Mouse (Mus musculus) limb, embryonic 11.5 days (tissue): ENCODE data around the gene Dedd2. TPM values are rescaled to one million over a fixed set of nuclear protein-coding genes. Genes with fewer than 3 reads are reported as not detected.

Source experiments
- ATAC-seq: fragments of 200-750 bp; cut with Nextera tagmentation; 2 replicates; pipeline ENCODE4 v1.8.0; 2017; ENCODE audit warnings: low read depth; ENCODE audit not compliant: insufficient number of reproducible peaks, low FRiP score, low TSS enrichment
- DNase-seq: peaks from one replicate; pipeline ENCODE4 v3.0.0-alpha.2; 2015; ENCODE audit warnings: low spot score
- H3K27ac ChIP-seq: fragments of 300-500 bp; sonication (generic); replicated peaks from 2 replicates; pipeline ENCODE4 v1.5.1; 2014; ENCODE audit warnings: low read depth, mild to moderate bottlenecking, low read length
- H3K27me3 ChIP-seq: fragments of 300-500 bp; sonication (generic); 2 replicates; pipeline ENCODE4 v1.6.1; 2014; ENCODE audit warnings: mild to moderate bottlenecking, low read length, mixed read lengths; ENCODE audit not compliant: control insufficient read depth, insufficient read depth
- H3K36me3 ChIP-seq: fragments of 300-500 bp; sonication (generic); 2 replicates; pipeline ENCODE4 v1.6.1; 2014; ENCODE audit warnings: mild to moderate bottlenecking, low read length, moderate library complexity, mixed read lengths; ENCODE audit not compliant: control insufficient read depth, insufficient read depth
- H3K4me1 ChIP-seq: fragments of 300-500 bp; sonication (generic); 2 replicates; pipeline ENCODE4 v1.6.1; 2014; ENCODE audit warnings: low read length, mixed read lengths; ENCODE audit not compliant: control insufficient read depth, insufficient read depth
- H3K4me2 ChIP-seq: fragments of 300-500 bp; sonication (generic); 2 replicates; pipeline ENCODE4 v1.6.1; 2014; ENCODE audit warnings: low read depth, mild to moderate bottlenecking, moderate library complexity; ENCODE audit not compliant: severe bottlenecking
- H3K4me3 ChIP-seq: fragments of 300-500 bp; sonication (generic); 2 replicates; pipeline ENCODE4 v1.5.1; 2014; ENCODE audit warnings: low read depth, low read length
- H3K9ac ChIP-seq: fragments of 300-500 bp; sonication (generic); 2 replicates; pipeline ENCODE4 v1.6.1; 2014; ENCODE audit warnings: mild to moderate bottlenecking, low read length
- H3K9me3 ChIP-seq: fragments of 300-500 bp; sonication (generic); 2 replicates; pipeline ENCODE4 v1.6.1; 2016; ENCODE audit warnings: low read length; ENCODE audit not compliant: control insufficient read depth
- WGBS: fragments of 180-500 bp; shearing (Covaris S2); extraction: QIAGEN DNeasy Blood & Tissue Kit; methylation state at CpG from one replicate; pipeline ENCODE4 v1.1.7; 2014; 5-methylcytosine and 5-hydroxymethylcytosine counted together
- polyA plus RNA-seq: library from polyadenylated mRNA; unstranded; fragments of >200 nt; fragmentation: Nextera tagmentation; extraction: Ambion mirVana; gene quantifications from 2 replicates; pipeline ENCODE4 v1.2.1, GENCODE M21; 2014

The Dedd2 gene
- polyA plus RNA-seq, 1 experiment from 2014 or later, result 9.9 TPM

GRCm38 (mm10) chr7:25230690-25231285, 10.4 kb upstream of the Dedd2 start:
- H3K36me3 ChIP-seq, result peaks cover 66% of the 10 kb centered on the region

GRCm38 (mm10) chr7:25227523-25228300, 7.3 kb upstream of the Dedd2 start:
- Histone ChIP-seq H3K9me3 (no peaks in the 10 kb centered on the region), H3K27ac (no peak overlapping the region), H3K4me1 (no peaks in the 10 kb centered on the region), H3K36me3 (peaks cover 61% of the 10 kb centered on the region), H3K9ac (no peak overlapping the region), H3K4me2 (no peak overlapping the region), H3K4me3 (no peak overlapping the region), H3K27me3 (no peaks in the 10 kb centered on the region)
- WGBS, result 94% methylated on average over 1 of the region's 1 CpGs
- DNase-seq (no peak), ATAC-seq (no peak)

More at GRCm38 (mm10) chr7:25230690-25231285, 10.4 kb upstream of the Dedd2 start:
- DNase-seq, result no peak
- no peaks in the 10 kb centered on the region for H3K9me3 ChIP-seq
- no peak overlapping the region for H3K4me2 ChIP-seq
- H3K4me1 ChIP-seq, result peaks cover 2% of the 10 kb centered on the region; the same call in 1 of the 2 replicates
- H3K9ac ChIP-seq, result no peak overlapping the region
- no peak overlapping the region for H3K27ac ChIP-seq
- WGBS, result 87% methylated on average over 9 of the region's 9 CpGs
- no peak for ATAC-seq
- H3K27me3 ChIP-seq, result no peaks in the 10 kb centered on the region
- H3K4me3 ChIP-seq, result no peak overlapping the region

GRCm38 (mm10) chr7:25222275-25222967, 2.0 kb upstream of the Dedd2 start:
- WGBS, result 86% methylated on average over 10 of the region's 10 CpGs
- H3K4me3 ChIP-seq, result peak overlapping the region; percentile 64
- no peak for DNase-seq
- peak overlapping the region; percentile 89 for H3K4me2 ChIP-seq
- no peak overlapping the region for H3K27ac ChIP-seq
- ATAC-seq, result no peak
- no peaks in the 10 kb centered on the region for H3K9me3 ChIP-seq
- H3K27me3 ChIP-seq, result no peaks in the 10 kb centered on the region
- H3K4me1 ChIP-seq, result peaks cover 21% of the 10 kb centered on the region
- H3K9ac ChIP-seq, result peak overlapping the region; percentile 77
- peaks cover 21% of the 10 kb centered on the region for H3K36me3 ChIP-seq

DNA sequence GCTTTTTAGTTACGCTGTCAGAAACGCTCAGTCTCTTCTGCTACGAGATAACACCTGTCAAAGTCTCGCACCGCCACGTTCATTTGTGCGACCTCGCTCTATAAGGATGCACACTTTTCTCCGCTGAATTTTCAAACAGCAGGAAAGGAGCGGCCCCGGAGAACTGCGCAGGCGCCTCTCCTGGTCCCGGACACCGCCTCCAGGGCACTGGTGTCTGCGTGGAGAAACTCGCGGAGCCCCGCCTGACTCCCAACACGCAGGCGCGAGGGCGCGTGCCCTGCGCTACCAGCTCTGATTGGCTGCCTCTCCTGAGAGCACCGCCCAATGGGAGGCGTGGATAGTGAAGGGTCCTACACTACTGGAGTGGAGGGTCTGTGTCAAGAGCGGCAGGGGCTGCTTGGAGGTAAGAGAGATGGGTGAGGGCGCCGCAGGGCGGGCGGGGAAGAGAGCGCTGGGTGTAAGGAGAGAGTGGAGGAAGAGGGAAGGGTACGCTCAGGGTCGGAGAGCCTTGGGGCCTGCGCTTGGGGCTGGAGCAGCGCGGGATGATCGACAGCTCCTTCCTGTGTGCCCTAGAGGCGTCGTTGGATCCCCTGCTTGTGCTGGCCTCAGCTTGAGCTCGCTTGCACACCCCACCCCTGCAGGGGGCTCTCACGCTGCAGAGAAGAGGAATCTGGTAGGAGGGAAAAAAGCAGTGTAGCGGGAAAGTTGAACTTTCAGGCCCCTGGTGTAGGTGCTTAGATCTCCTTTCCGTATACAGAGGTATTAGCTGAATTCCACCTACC, 878 bp upstream of the Dedd2 start, which contains the start of gene Zfp526:
TSS of gene Zfp526 (plus strand) at position 324 of the 782 bp plus-strand sequence.
- ATAC-seq (peak; percentile 94), DNase-seq (peak; percentile 98)
- peak within 1 kb of the TSS; percentile 32; the same call in 1 of the 2 replicates for H3K27ac ChIP-seq
- H3K9ac ChIP-seq, result peak within 1 kb of the TSS; percentile 77
- H3K4me1 ChIP-seq, result peaks cover 21% of the 10 kb centered on the region
- no peaks in the 10 kb centered on the region for H3K9me3 ChIP-seq
- H3K4me2 ChIP-seq, result peak within 1 kb of the TSS; percentile 89
- H3K36me3 ChIP-seq, result peaks cover 15% of the 10 kb centered on the region
- H3K27me3 ChIP-seq, result no peaks in the 10 kb centered on the region
- WGBS, result under 1% methylated on average over 44 of the region's 45 CpGs
- peak within 1 kb of the TSS; percentile 72 for H3K4me3 ChIP-seq

- H3K27me3 ChIP-seq, result no peaks in the 10 kb centered on the region
- H3K9me3 ChIP-seq, result no peaks in the 10 kb centered on the region
- H3K36me3 ChIP-seq, result peaks cover 7% of the 10 kb centered on the region; the same call in 1 of the 2 replicates
- H3K4me3 ChIP-seq, result peak overlapping the region; percentile 72
- H3K27ac ChIP-seq, result peak overlapping the region; percentile 21; the same call in 1 of the 2 replicates
- WGBS, result 4% methylated on average over 31 of the region's 31 CpGs
- H3K4me1 ChIP-seq, result peaks cover 21% of the 10 kb centered on the region
- DNase-seq (peak; percentile 95), ATAC-seq (peak; percentile 63)
- peak overlapping the region; percentile 27 for H3K9ac ChIP-seq
- H3K4me2 ChIP-seq, result peak overlapping the region; percentile 89
Measured at GRCm38 (mm10) chr7:25219756-25220456, 509 bp downstream of the Dedd2 start.

GRCm38 (mm10) chr7:25219416-25219750, 1.0 kb downstream of the Dedd2 start:
- peak overlapping the region; percentile 89 for H3K4me2 ChIP-seq
- H3K27ac ChIP-seq, result peak overlapping the region; percentile 73; the same call in 1 of the 2 replicates
- no peak for DNase-seq
- no peaks in the 10 kb centered on the region for H3K27me3 ChIP-seq
- peak overlapping the region; percentile 27; the same call in 1 of the 2 replicates for H3K9ac ChIP-seq
- H3K36me3 ChIP-seq, result peaks cover 3% of the 10 kb centered on the region; the same call in 1 of the 2 replicates
- no peaks in the 10 kb centered on the region for H3K9me3 ChIP-seq
- under 1% methylated on average over 16 of the region's 16 CpGs for WGBS
- H3K4me3 ChIP-seq, result peak overlapping the region; percentile 72
- peaks cover 21% of the 10 kb centered on the region for H3K4me1 ChIP-seq
- ATAC-seq, result peak; percentile 36

- H3K4me3 ChIP-seq, result peak overlapping the region; percentile 72
- H3K36me3 ChIP-seq, result no peaks in the 10 kb centered on the region
- peak overlapping the region; percentile 89 for H3K4me2 ChIP-seq
- DNase-seq (peak; percentile 84), ATAC-seq (peak; percentile 40; the same call in 1 of the 2 replicates)
- peak overlapping the region; percentile 73 for H3K27ac ChIP-seq
- H3K9ac ChIP-seq, result peak overlapping the region; percentile 75
- no peaks in the 10 kb centered on the region for H3K9me3 ChIP-seq
- under 1% methylated on average over 52 of the region's 53 CpGs for WGBS
- peaks cover 21% of the 10 kb centered on the region for H3K4me1 ChIP-seq
- no peaks in the 10 kb centered on the region for H3K27me3 ChIP-seq
Measured at GRCm38 (mm10) chr7:25218705-25219415, 1.6 kb downstream of the Dedd2 start.
